Mouse (Mus musculus) CD4-positive, CD25-positive, alpha-beta regulatory T cell, adult 4 months (primary cell): ENCODE results near the gene Taf12. TPM values are rescaled to one million over a fixed set of nuclear protein-coding genes. Genes with fewer than 3 reads are reported as not detected.
A peak's percentile ranks its signal among the peaks of the same experiment; 100 is the strongest.

ENCODE experiments used
- ATAC-seq: one replicate; pipeline ENCODE4 v1.8.0; 2017
- polyA plus RNA-seq, 2 experiments: library from polyadenylated mRNA; unstranded; fragments of 100-300 nt; shearing (Covaris generic); gene quantifications; one replicate each; pipeline ENCODE4 v1.2.1; 2017

Gene Taf12
- polyA plus RNA-seq, result 10 to 100 TPM; 84.4 to 91.9 TPM

- peak; percentile 73 for ATAC-seq
These were observed at the start of gene Taf12 for GRCm38 (mm10) chr4:132274156-132274862. TSS of gene Taf12 (plus strand) at chr4:132274375.

GRCm38 (mm10) chr4:132230422-132230821 is 43.8 kb upstream of the Taf12 start:
- ATAC-seq, result no peak

GRCm38 (mm10) chr4:132234710-132235109 is 39.5 kb upstream of the Taf12 start:
- ATAC-seq, result no peak

GRCm38 (mm10) chr4:132238356-132238755 is 35.8 kb upstream of the Taf12 start:
- ATAC-seq, result no peak

GRCm38 (mm10) chr4:132240367-132240766 is 33.8 kb upstream of the Taf12 start:
- no peak for ATAC-seq

- ATAC-seq, result no peak
These were observed 33.0 kb upstream of the Taf12 start for GRCm38 (mm10) chr4:132241208-132241607.

- peak; percentile 78 for ATAC-seq
These were observed 28.5 kb upstream of the Taf12 start for GRCm38 (mm10) chr4:132245643-132246042.

GRCm38 (mm10) chr4:132247451-132247997 is 26.7 kb upstream of the Taf12 start:
- no peak for ATAC-seq

- no peak for ATAC-seq
These were observed 22.6 kb upstream of the Taf12 start for GRCm38 (mm10) chr4:132251596-132251995.

GRCm38 (mm10) chr4:132253128-132253527 is 21.0 kb upstream of the Taf12 start:
- ATAC-seq, result no peak

GRCm38 (mm10) chr4:132253622-132254021 is 20.6 kb upstream of the Taf12 start:
- ATAC-seq, result no peak

- no peak for ATAC-seq
These were observed 19.2 kb upstream of the Taf12 start for GRCm38 (mm10) chr4:132254986-132255385.

GRCm38 (mm10) chr4:132256384-132256783 is 17.8 kb upstream of the Taf12 start:
- no peak for ATAC-seq

GRCm38 (mm10) chr4:132259248-132259647 is 14.9 kb upstream of the Taf12 start:
- ATAC-seq, result no peak

GRCm38 (mm10) chr4:132260404-132261379 is 13.5 kb upstream of the Taf12 start:
- peak; percentile 64 for ATAC-seq

GRCm38 (mm10) chr4:132261514-132262357 is 12.4 kb upstream of the Taf12 start, which contains the start of gene Gmeb1:
TSS of gene Gmeb1 (minus strand) at chr4:132261602.
- peak; percentile 73 for ATAC-seq

GRCm38 (mm10) chr4:132262358-132262616 is 11.9 kb upstream of the Taf12 start:
- ATAC-seq, result no peak

- no peak for ATAC-seq
These were observed 10.9 kb upstream of the Taf12 start for GRCm38 (mm10) chr4:132263313-132263712.

GRCm38 (mm10) chr4:132266835-132267349 is 7.3 kb upstream of the Taf12 start:
- ATAC-seq, result no peak

GRCm38 (mm10) chr4:132268871-132269739 is 5.1 kb upstream of the Taf12 start:
- ATAC-seq, result no peak
